Mouse (Mus musculus): ENCODE data around the gene Myl6b. TPM values are rescaled to one million over a fixed set of nuclear protein-coding genes. Genes with fewer than 3 reads are reported as not detected.

The Myl6b gene
- polyA plus RNA-seq, 1 experiment from 2014 or later, result 7.1 TPM

DNA sequence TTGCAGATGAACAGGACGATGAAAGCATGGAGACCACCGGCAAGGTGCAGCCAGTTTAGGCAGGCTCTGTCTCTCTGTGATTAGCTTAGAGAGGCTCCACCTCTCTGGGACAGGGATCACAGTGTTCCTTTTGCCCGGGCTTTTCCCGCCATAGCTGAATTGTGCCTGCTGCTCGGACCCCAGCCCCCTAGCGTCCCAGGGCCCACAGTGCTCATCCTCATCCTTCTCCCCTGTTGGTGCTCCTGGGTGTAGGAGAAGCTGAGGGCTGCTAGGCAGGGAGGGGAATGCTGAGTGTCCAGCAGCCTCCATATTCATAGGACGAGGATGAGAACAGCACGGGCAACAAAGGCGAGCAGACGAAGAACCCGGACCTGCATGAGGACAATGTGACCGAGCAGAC is 24.1 kb downstream of the Myl6b start:
- Histone ChIP-seq H3K9me3 (ENCODE audit: control insufficient read depth, low read length) (no peaks in the 10 kb centered on the region), H3K9ac (ENCODE audit: low read depth, low read length) (no peak overlapping the region), H3K4me3 (ENCODE audit: low read length) (no peak overlapping the region), H3K27ac (ENCODE audit: low read depth, low read length) (no peak overlapping the region), H3K27me3 (replicated peaks; ENCODE audit: control insufficient read depth, insufficient read depth, low read length) (no peaks in the 10 kb centered on the region), H3K4me2 (ENCODE audit: low read length) (no peak overlapping the region), H3K4me1 (ENCODE audit: control insufficient read depth, insufficient read depth, low read depth, low read length) (no peaks in the 10 kb centered on the region), H3K36me3 (ENCODE audit: control insufficient read depth, insufficient read depth, low read length) (peaks cover 62% of the 10 kb centered on the region)
- 90% methylated on average over 12 of the region's 12 CpGs for WGBS
- ATAC-seq, result no peak

DNA sequence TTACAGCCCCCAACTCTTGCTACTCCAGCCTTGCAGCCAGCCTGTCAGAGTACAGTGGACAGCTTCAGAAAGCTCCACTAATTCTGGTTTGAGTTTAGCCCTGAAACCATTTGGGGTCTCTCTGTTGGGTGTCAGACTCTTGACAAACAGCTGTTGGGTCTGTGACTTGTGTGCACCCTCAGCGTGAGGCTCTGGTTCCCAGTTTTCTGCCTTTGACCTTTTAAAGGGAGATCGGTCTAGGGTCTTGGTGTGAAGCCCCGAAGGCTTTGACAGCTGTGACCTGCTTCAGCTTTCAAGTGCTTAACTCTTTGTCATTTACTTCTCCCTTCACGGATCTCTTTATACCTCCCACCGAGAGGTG is 38.2 kb downstream of the Myl6b start:
- ATAC-seq, result no peak
- Histone ChIP-seq H3K27ac (ENCODE audit: low read depth, low read length) (peak overlapping the region; percentile 98), H3K9me3 (ENCODE audit: control insufficient read depth, low read length) (no peaks in the 10 kb centered on the region), H3K36me3 (ENCODE audit: control insufficient read depth, insufficient read depth, low read length) (peaks cover 26% of the 10 kb centered on the region), H3K27me3 (replicated peaks; ENCODE audit: control insufficient read depth, insufficient read depth, low read length) (no peaks in the 10 kb centered on the region), H3K4me3 (ENCODE audit: low read length) (peak overlapping the region; percentile 95), H3K4me1 (ENCODE audit: control insufficient read depth, insufficient read depth, low read depth, low read length) (peaks cover 10% of the 10 kb centered on the region), H3K9ac (ENCODE audit: low read depth, low read length) (peak overlapping the region; percentile 99), H3K4me2 (ENCODE audit: low read length) (peak overlapping the region; percentile 85)
- WGBS, result 1% methylated on average over 5 of the region's 5 CpGs

DNA sequence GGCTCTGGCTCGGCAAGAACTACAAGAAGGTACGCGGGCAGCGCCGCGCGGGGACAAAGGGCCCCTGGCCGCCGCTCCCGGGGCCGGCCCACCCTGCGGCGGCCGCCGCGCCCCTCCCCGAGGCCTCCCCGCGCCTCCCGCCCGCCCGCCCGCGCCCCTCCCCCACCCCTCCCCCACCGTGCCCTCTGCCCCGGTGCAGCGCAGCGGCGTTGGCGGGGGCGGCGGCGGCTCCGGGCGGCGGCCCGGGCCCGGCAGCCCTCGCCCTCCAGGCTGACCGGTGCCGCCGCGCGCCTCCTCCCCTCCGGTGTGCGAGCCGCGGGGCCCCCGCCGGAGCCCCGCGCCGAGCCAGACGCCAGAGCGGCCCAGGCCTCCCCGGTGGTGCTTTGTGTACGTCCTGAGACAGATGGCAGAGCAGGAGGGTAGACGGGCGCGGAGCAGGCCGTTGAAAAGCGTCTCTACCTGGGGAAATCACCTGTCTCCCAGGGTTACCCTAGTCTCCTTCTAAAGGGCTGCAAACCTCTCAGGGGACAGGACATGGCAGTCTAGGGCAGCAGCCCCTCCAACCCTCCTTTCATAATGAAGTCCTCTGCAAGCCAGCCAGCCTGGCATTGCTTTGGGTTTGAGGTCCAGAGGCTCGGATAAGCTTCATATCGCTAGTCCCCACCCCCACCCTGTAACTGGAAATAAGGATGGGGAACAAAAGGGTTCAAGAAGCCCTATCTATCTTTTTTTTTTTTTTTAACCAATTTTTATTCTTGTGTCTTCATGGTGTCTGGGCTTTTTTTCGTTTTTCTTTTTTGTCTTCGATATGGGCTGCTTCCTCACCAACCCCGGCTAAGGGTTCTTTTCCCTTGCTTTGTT is 38.8 kb downstream of the Myl6b start:
- peak; percentile 51 for ATAC-seq
- Histone ChIP-seq H3K36me3 (ENCODE audit: control insufficient read depth, insufficient read depth, low read length) (peaks cover 21% of the 10 kb centered on the region), H3K27me3 (replicated peaks; ENCODE audit: control insufficient read depth, insufficient read depth, low read length) (no peaks in the 10 kb centered on the region), H3K4me2 (ENCODE audit: low read length) (peak overlapping the region; percentile 85), H3K9ac (ENCODE audit: low read depth, low read length) (peak overlapping the region; percentile 99), H3K9me3 (ENCODE audit: control insufficient read depth, low read length) (no peaks in the 10 kb centered on the region), H3K4me1 (ENCODE audit: control insufficient read depth, insufficient read depth, low read depth, low read length) (peaks cover 10% of the 10 kb centered on the region), H3K27ac (ENCODE audit: low read depth, low read length) (peak overlapping the region; percentile 98), H3K4me3 (ENCODE audit: low read length) (peak overlapping the region; percentile 95)
- under 1% methylated on average over 13 of the region's 67 CpGs for WGBS

DNA sequence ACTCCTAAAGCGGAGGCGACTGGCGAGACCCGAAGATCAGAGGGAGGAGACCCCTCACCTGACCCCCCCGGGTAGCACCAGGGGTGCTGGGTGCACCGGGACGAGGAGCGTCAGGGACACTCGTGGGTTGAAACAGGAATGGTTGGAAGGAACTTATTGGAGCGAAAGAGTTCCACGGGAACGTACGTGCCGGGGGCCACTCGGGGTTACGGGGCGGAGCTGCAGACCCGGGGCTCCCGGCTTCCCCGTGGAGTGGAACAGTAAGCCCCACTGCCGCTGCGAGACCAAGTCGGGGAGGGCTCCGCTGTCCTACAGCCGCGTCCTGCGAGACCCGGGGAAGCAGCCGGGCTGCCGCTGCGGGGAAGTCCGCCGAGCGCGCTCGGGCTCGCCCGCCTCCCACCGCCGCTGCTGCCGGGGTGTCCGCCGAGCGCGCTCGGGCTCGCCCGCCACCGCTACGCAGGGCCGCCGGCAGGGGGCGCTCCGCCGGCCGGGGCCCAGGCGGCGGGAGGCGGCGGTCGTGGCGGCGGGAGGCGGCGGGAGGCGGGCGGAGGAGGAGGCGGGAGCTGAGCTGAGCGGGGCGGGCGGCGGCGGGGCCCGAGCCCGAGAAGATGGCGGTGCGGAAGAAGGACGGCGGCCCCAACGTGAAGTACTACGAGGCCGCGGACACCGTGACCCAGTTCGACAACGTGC is 39.6 kb downstream of the Myl6b start, which contains the start of gene Smarcc2:
Gene Smarcc2, plus strand, starts transcription at position 530 of the 690 bp plus-strand sequence.
- Histone ChIP-seq H3K9me3 (ENCODE audit: control insufficient read depth, low read length) (no peaks in the 10 kb centered on the region), H3K4me1 (ENCODE audit: control insufficient read depth, insufficient read depth, low read depth, low read length) (peaks cover 10% of the 10 kb centered on the region), H3K36me3 (ENCODE audit: control insufficient read depth, insufficient read depth, low read length) (peaks cover 13% of the 10 kb centered on the region), H3K9ac (ENCODE audit: low read depth, low read length) (peak within 1 kb of the TSS; percentile 99), H3K27me3 (replicated peaks; ENCODE audit: control insufficient read depth, insufficient read depth, low read length) (no peaks in the 10 kb centered on the region), H3K27ac (ENCODE audit: low read depth, low read length) (peak within 1 kb of the TSS; percentile 98), H3K4me2 (ENCODE audit: low read length) (peak within 1 kb of the TSS; percentile 85), H3K4me3 (ENCODE audit: low read length) (peak within 1 kb of the TSS; percentile 95)
- ATAC-seq, result peak; percentile 84
- 0% methylated on average over 44 of the region's 86 CpGs for WGBS

DNA sequence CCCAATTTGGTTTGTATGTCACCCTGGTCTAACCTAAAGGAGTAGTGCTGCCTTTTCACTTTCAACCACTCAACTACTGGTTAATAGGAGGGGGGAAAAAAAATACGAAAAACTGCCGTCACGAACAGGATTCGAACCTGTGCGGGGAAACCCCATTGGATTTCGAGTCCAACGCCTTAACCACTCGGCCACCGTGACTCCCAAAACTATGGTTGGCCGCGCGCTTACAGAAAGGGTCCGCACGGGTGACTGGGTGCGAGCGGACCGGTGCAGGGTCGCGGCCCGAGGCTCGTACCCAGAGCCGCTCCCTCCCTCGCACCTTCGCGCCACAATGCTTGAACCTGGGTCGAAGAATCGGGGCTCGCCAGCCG is 40.2 kb downstream of the Myl6b start:
- Histone ChIP-seq H3K36me3 (ENCODE audit: control insufficient read depth, insufficient read depth, low read length) (peaks cover 10% of the 10 kb centered on the region), H3K4me1 (ENCODE audit: control insufficient read depth, insufficient read depth, low read depth, low read length) (peaks cover 10% of the 10 kb centered on the region), H3K9me3 (ENCODE audit: control insufficient read depth, low read length) (no peaks in the 10 kb centered on the region), H3K27me3 (replicated peaks; ENCODE audit: control insufficient read depth, insufficient read depth, low read length) (no peaks in the 10 kb centered on the region), H3K4me2 (ENCODE audit: low read length) (peak overlapping the region; percentile 64), H3K9ac (ENCODE audit: low read depth, low read length) (peak overlapping the region; percentile 99), H3K27ac (ENCODE audit: low read depth, low read length) (peak overlapping the region; percentile 98), H3K4me3 (ENCODE audit: low read length) (peak overlapping the region; percentile 95)
- peak; percentile 68 for ATAC-seq
- WGBS, result 0% methylated on average over 29 of the region's 29 CpGs

DNA sequence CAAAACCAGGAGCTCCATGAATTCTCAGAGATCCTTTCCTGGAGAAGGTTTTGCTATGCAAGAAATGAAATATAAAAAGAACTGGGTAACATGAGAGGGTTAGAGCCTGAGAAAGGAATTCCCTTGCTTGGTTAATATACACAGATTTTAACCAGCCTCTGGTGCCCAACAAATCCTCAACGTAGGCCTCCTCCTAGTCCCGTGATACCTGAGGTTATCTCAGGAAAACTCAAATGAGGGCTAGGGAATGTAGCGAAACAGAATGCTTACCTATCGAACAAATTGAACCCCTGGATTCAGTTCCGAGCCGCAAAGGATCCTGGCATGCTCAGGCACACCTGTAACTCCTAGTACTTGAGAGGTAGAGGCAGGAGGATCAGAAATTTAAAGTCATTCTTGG is 40.8 kb downstream of the Myl6b start:
- no peak overlapping the region for H3K4me3 ChIP-seq (ENCODE audit: low read length)
- no peak overlapping the region for H3K4me2 ChIP-seq (ENCODE audit: low read length)
- no peaks in the 10 kb centered on the region for H3K27me3 ChIP-seq (replicated peaks; ENCODE audit: control insufficient read depth, insufficient read depth, low read length)
- no peaks in the 10 kb centered on the region for H3K9me3 ChIP-seq (ENCODE audit: control insufficient read depth, low read length)
- no peak for ATAC-seq
- no peak overlapping the region for H3K9ac ChIP-seq (ENCODE audit: low read depth, low read length)
- H3K27ac ChIP-seq (ENCODE audit: low read depth, low read length), result no peak overlapping the region
- H3K36me3 ChIP-seq (ENCODE audit: control insufficient read depth, insufficient read depth, low read length), result 0 out of 2 replicates have a peak, but pooled peaks cover 4% of the 10 kb centered on the region
- peaks cover 10% of the 10 kb centered on the region for H3K4me1 ChIP-seq (ENCODE audit: control insufficient read depth, insufficient read depth, low read depth, low read length)
- WGBS, result 89% methylated on average over 6 of the region's 6 CpGs

DNA sequence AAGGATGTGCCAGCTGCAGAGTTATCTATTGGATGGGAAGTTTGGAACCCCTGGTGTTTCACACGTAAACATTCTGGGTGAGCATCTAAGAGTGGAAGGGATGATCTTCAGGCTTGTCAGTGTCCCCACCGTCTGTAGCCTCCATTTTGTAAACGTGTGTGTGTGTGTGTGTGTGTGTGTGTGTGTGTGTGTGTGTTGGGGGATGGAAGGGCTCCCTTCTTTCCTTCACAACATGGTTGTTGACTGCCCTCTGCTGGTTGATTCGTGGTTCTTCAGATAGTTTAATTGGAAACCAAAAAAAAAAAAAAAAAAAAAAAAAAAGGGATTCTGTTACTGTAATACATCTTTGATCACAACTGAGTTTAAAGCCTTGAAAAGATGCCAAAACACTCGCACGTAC is 43.2 kb downstream of the Myl6b start:
- Histone ChIP-seq H3K27me3 (replicated peaks; ENCODE audit: control insufficient read depth, insufficient read depth, low read length) (no peaks in the 10 kb centered on the region), H3K9me3 (ENCODE audit: control insufficient read depth, low read length) (no peaks in the 10 kb centered on the region), H3K9ac (ENCODE audit: low read depth, low read length) (no peak overlapping the region), H3K27ac (ENCODE audit: low read depth, low read length) (no peak overlapping the region), H3K36me3 (ENCODE audit: control insufficient read depth, insufficient read depth, low read length) (no peaks in the 10 kb centered on the region), H3K4me3 (ENCODE audit: low read length) (no peak overlapping the region), H3K4me1 (ENCODE audit: control insufficient read depth, insufficient read depth, low read depth, low read length) (no peaks in the 10 kb centered on the region; the same call in 1 of the 2 replicates), H3K4me2 (ENCODE audit: low read length) (peak overlapping the region; percentile 30)
- ATAC-seq, result no peak
- WGBS, result 5% methylated on average over 6 of the region's 6 CpGs

DNA sequence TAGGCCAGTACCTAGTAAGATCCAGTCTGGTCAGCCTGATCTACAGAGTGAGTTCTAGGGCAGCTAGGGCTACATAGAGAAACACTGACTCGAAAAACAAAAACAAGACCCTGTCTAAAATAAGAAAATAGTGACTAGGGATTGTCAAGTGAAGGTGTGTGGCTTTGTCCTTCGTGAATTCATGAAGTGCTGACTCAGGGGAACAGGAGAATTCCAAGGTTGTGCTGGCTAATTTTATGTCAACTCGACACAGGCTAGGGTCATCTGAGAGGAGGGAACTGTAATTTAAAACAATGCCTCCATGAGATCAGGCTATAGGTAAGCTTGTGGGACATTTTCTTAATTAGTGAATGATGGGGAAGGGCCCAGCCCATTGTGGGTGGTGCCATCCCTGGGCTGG is 44.0 kb downstream of the Myl6b start:
- Histone ChIP-seq H3K9ac (ENCODE audit: low read depth, low read length) (no peak overlapping the region), H3K4me1 (ENCODE audit: control insufficient read depth, insufficient read depth, low read depth, low read length) (no peaks in the 10 kb centered on the region), H3K36me3 (ENCODE audit: control insufficient read depth, insufficient read depth, low read length) (no peaks in the 10 kb centered on the region), H3K4me2 (ENCODE audit: low read length) (no peak overlapping the region), H3K9me3 (ENCODE audit: control insufficient read depth, low read length) (no peaks in the 10 kb centered on the region), H3K27me3 (replicated peaks; ENCODE audit: control insufficient read depth, insufficient read depth, low read length) (no peaks in the 10 kb centered on the region), H3K27ac (ENCODE audit: low read depth, low read length) (no peak overlapping the region), H3K4me3 (ENCODE audit: low read length) (no peak overlapping the region)
- WGBS, result 74% methylated on average over 3 of the region's 3 CpGs
- ATAC-seq, result no peak

DNA sequence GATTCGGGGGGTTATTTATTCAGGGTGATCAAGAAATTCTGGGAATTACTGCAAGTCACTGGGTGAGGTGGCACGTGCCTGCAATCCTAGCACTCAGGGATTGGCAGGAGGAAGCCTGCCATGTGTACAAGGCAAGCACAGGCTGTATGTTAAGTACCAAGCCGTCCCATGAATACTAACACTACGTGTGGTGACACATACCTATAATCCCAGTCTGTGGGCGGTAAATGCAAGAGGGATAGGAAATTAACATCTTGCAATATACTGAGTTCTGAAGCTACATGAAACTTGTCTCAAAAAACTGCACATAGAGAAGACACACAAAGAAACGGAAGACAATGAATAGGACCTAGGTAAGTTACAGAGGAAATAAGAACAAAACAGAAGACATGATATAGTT is 47.5 kb downstream of the Myl6b start:
- no peaks in the 10 kb centered on the region for H3K9me3 ChIP-seq (ENCODE audit: control insufficient read depth, low read length)
- no peak overlapping the region for H3K27ac ChIP-seq (ENCODE audit: low read depth, low read length)
- no peaks in the 10 kb centered on the region for H3K27me3 ChIP-seq (replicated peaks; ENCODE audit: control insufficient read depth, insufficient read depth, low read length)
- WGBS, result 81% methylated on average over 6 of the region's 6 CpGs
- ATAC-seq, result no peak
- H3K36me3 ChIP-seq (ENCODE audit: control insufficient read depth, insufficient read depth, low read length), result no peaks in the 10 kb centered on the region
- H3K9ac ChIP-seq (ENCODE audit: low read depth, low read length), result no peak overlapping the region
- H3K4me2 ChIP-seq (ENCODE audit: low read length), result no peak overlapping the region
- H3K4me3 ChIP-seq (ENCODE audit: low read length), result no peak overlapping the region
- no peaks in the 10 kb centered on the region for H3K4me1 ChIP-seq (ENCODE audit: control insufficient read depth, insufficient read depth, low read depth, low read length)

Data from hindbrain, embryonic 16.5 days (tissue).